Mouse (Mus musculus): ENCODE data around the gene Dlx6. TPM values are rescaled to one million over a fixed set of nuclear protein-coding genes. Genes with fewer than 3 reads are reported as not detected.

Dlx6 gene
- total RNA-seq, 1 experiment from 2014 or later = not detected

DNA sequence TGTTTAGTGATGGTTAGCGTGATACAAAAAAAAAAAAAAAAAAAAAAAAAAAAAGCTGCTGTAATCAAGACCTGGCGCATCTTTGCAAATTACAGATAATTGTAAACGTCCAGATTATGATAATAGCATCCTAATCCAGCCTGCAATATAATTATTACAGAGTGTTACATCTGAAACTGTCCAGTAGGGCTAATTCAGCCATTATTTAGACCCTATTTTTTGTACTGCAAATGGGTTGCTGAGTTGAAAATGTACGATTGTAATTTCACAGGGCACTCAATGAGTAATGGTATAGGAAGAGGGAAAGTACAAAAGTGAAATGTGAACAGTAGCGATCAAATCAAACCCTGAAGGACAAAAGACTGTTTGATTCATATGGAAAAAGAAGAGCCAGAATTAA, 8.6 kb downstream of the Dlx6 start:
- ATAC-seq (replicated peaks in 1 of 2; ENCODE audit: insufficient read depth in 1 of 2, low FRiP score in 2 of 2, low TSS enrichment in 1 of 2, low read depth in 1 of 2, poor library complexity in 2 of 2, severe bottlenecking in 2 of 2) = no peak

DNA sequence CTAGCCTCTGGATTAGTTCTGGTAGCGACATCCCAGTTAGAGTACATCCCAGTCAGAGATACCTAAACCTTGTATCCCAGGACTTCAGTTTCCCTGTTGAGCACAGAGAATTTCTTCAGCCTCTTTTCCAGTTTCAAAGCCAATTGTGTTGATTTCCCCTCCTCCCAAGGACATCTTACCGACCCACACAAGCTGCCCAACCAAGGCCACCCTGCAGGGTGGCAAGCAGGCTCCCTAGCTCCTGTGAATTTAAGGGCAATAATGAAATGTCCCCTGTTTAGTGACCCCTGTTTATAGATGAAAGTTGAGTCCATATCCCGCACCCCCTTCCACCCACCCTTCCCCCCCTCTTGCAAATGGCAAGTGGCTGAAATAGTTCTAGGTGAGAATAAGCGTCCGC, 9.7 kb downstream of the Dlx6 start:
- ATAC-seq (replicated peaks in 1 of 2; ENCODE audit: insufficient read depth in 1 of 2, low FRiP score in 2 of 2, low TSS enrichment in 1 of 2, low read depth in 1 of 2, poor library complexity in 2 of 2, severe bottlenecking in 2 of 2) = no peak

DNA sequence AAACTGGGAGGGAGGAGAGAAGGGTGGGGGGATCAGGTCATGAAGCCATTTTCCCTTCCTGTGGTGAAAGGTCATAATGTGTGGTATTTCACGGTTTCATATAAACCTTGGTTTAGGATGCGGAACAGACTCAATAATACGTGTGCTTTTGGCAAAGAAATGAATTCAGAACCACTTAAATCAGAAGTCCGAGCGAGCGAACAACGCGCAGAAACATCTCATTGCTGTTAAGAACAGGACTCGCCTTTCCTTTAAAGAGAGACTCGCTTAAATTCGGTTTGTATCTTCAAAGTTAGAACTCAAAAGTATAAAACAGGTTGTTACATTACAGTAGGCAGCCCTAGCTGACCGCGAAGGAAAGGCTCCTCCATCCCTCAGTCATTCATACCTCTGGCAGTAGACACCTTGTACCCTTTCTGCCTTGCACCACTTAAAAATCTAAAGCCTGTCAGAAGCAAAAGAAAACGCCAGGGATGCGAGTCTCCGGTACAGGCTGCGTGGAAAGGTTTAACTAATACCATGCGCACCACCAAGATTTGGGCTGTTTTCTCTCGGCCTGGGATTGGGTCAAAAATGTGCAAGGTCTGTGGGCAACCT, 10.4 kb downstream of the Dlx6 start:
- ATAC-seq (replicated peaks in 1 of 2; ENCODE audit: insufficient read depth in 1 of 2, low FRiP score in 2 of 2, low TSS enrichment in 1 of 2, low read depth in 1 of 2, poor library complexity in 2 of 2, severe bottlenecking in 2 of 2) = no peak

DNA sequence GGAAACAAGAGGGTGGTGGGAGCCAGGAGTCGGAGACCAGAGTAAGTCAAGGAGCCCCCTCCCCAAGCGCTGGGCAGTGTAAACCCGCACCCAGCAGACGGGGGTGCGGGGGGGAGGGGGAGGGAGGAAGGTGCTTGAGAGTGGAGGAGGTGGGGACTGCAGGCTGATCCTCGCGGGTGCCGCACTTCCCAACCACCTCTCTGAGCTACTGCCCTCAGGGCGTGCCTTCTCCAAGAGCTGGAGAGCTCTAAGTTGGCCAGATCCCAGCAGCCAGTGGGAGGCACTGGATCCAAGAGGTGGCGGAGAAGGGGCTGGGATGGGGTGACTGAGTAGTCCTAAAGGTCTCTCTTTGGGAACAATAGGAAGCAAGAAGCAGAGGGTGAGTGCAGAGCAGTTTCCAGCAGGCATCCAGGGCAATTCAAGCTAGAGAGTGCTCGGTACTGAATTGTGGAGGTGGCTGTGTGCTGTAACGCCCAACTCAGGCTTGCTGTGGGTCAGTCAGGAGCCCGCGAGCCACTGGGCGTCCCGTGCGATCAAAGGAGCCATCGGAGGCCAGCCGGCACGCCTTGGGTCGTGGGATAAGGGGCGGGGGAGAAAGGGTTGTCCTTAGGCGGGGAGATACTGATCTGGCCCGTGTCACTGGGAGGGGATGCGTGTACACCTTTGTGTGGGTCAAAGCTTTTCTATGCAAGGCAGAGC, 11.1 kb downstream of the Dlx6 start:
- no peak for ATAC-seq (replicated peaks in 1 of 2; ENCODE audit: insufficient read depth in 1 of 2, low FRiP score in 2 of 2, low TSS enrichment in 1 of 2, low read depth in 1 of 2, poor library complexity in 2 of 2, severe bottlenecking in 2 of 2)

DNA sequence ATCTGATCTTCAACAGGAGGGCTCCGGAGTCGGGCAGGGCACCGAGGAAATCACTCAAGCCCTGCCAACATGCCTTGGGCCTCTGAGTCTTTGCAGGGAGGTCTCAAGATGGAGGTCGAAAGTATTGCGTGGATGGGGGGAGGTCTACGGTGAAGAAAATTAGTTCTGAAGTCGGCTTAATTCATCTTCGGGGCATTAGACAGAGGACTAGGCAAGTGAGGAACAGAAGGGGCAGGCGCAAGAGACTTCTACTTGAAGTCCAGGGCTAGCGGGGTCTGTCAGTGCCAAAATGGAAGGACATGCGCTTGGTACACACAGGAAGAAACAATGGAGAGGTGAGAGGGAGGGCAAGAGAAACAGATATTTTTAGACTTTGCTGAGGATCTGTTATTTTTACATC, 12.0 kb downstream of the Dlx6 start:
- ATAC-seq (replicated peaks in 1 of 2; ENCODE audit: insufficient read depth in 1 of 2, low FRiP score in 2 of 2, low TSS enrichment in 1 of 2, low read depth in 1 of 2, poor library complexity in 2 of 2, severe bottlenecking in 2 of 2) = no peak

DNA sequence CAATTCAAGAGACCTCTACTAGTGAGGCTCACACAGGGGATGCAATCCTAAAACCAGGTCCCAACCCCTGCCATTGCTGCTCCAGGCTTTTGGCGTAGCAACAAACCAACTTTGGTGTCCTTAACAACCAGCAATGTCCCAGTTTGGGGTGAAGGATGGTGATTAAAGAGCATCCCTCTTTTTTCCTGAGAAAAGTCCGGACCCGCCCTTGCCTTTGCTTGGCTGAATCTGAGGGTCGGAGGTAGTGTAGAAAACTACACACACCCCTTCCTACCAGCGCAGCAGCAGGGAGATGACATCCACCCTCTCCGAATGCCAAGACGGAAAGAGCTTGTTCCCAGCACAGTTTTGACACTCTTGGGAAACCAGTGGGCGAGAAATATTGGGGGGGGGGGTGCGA, 12.5 kb downstream of the Dlx6 start:
- no peak for ATAC-seq (replicated peaks in 1 of 2; ENCODE audit: insufficient read depth in 1 of 2, low FRiP score in 2 of 2, low TSS enrichment in 1 of 2, low read depth in 1 of 2, poor library complexity in 2 of 2, severe bottlenecking in 2 of 2)

DNA sequence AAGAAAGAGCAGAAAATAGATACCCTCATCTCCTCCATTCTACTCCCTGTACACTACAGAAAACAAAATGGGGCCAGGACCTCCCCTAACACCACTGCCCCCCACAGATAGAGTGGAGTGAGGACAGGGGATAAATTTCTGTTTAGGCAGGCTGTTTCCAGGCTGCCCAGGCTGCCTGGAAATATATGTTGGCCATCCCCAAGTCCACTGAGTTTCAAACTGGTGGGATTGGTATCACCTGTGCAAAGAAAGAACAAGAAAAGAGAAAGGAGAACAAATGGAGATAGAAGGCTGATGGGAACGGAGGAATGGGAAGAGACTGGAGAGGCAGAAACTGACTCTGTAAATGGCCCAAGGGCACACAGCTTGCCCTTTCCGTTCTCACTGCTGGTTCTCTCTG, 13.1 kb downstream of the Dlx6 start:
- no peak for ATAC-seq (replicated peaks in 1 of 2; ENCODE audit: insufficient read depth in 1 of 2, low FRiP score in 2 of 2, low TSS enrichment in 1 of 2, low read depth in 1 of 2, poor library complexity in 2 of 2, severe bottlenecking in 2 of 2)

DNA sequence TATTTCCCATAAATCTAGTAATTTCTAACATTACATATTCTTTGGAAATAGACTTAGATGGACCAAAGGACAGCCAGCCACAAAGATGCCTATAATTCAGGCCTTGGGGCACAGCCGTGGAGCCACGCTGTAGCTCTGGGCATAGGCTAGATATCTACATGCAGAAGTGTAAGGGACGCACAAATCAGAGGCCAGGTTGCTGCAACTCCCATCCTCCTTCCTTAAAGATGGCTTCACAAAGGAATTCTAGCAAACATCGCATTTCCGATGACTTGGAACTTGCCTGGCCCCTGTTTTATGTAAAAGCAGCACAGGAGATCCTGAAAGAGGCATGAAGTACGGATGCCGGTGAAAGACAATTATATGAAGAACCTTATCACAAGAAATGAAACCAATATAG, 13.6 kb downstream of the Dlx6 start:
- no peak for ATAC-seq (replicated peaks in 1 of 2; ENCODE audit: insufficient read depth in 1 of 2, low FRiP score in 2 of 2, low TSS enrichment in 1 of 2, low read depth in 1 of 2, poor library complexity in 2 of 2, severe bottlenecking in 2 of 2)

DNA sequence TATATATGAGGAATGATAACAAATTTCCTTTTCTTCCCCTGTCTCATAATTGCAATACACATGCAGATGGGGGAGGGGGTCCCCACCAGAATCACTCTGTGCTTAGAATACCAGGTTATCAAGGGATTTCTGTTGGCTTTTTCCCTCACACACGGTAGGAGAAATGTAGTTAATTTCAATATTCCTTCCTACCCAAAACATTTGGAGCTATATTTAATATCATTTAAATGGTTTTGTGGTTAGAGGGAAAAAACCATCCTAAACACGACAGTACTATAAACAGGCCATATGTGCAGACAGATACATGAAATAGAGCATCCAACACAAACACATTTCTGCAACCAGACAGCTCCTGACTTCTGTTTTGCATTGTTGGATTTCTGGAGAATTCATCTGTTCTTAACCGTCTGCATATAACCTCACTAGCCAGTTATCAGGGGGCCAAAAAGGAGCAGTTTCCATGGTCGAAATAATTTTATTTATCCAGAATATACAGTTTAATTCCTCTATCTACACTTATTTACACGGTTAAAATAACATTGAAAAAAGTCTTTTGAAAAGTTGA, 14.3 kb downstream of the Dlx6 start:
- ATAC-seq (replicated peaks in 1 of 2; ENCODE audit: insufficient read depth in 1 of 2, low FRiP score in 2 of 2, low TSS enrichment in 1 of 2, low read depth in 1 of 2, poor library complexity in 2 of 2, severe bottlenecking in 2 of 2) = no peak

DNA sequence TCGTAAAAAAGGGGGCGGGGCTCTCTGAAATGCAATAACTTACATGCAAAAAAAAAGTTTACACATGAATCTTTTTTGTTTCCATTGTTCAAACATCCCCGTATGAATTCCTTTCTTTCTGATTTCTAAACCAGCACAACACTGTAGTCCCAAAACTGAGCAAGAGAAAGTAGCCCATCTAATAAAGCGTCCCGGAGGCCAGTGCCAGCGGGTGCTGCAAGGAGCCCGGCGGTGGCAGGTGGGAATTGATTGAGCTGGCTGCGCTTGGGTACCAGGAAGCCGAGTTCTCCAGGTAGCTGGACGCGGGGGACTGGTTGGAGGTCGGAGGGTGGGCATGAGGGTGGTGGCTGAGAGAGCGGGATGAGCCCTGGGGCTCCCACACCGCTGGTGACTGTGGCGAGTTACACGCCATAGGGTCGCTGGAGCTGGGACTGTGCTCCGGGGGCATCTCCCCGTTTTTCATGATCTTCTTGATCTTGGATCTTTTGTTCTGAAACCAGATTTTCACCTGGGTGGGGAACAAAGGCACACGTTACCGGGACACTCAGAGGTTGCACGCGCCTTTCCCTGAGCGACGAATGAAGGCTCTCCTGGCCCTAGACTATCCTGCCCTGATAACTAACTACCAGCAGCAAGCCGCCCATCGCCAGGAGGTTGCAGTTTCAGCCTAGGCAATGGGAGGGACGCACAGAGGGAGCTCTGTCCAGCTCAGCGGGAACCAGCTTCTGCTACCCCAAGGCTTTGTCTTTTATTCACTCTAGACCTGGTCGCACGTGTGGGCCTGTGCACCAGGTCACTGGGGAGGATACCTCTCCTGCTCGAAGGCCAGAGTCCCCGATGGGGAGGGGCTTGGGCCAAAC, 15.1 kb downstream of the Dlx6 start:
- ATAC-seq (replicated peaks in 1 of 2; ENCODE audit: insufficient read depth in 1 of 2, low FRiP score in 2 of 2, low TSS enrichment in 1 of 2, low read depth in 1 of 2, poor library complexity in 2 of 2, severe bottlenecking in 2 of 2) = 0 out of 4 replicates have a peak, but pooled peaks of 1 of the 2 experiments have one; percentile 17

DNA sequence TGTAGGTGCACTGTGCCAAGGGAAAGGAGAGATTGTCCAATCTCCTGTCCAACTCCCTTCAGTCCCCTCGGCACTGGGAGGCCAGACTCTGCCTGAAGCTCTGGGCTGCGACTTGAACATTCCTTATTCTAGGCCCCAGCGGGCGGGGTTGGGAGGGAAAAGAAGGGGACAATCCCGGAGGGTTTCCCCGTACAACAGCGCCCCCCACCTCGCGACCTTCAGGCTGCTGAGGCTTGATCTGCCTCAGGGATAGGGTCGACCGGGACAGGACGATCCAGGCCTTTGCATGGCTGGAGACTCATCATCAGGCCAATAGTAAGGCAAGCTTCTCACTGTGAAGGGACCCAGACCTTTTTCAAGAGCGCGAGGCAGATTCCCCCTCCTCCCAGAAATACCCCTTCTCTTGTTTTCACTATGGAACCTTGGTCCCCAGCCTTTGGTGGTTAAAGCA, 15.7 kb downstream of the Dlx6 start:
- no peak for ATAC-seq (replicated peaks in 1 of 2; ENCODE audit: insufficient read depth in 1 of 2, low FRiP score in 2 of 2, low TSS enrichment in 1 of 2, low read depth in 1 of 2, poor library complexity in 2 of 2, severe bottlenecking in 2 of 2)

DNA sequence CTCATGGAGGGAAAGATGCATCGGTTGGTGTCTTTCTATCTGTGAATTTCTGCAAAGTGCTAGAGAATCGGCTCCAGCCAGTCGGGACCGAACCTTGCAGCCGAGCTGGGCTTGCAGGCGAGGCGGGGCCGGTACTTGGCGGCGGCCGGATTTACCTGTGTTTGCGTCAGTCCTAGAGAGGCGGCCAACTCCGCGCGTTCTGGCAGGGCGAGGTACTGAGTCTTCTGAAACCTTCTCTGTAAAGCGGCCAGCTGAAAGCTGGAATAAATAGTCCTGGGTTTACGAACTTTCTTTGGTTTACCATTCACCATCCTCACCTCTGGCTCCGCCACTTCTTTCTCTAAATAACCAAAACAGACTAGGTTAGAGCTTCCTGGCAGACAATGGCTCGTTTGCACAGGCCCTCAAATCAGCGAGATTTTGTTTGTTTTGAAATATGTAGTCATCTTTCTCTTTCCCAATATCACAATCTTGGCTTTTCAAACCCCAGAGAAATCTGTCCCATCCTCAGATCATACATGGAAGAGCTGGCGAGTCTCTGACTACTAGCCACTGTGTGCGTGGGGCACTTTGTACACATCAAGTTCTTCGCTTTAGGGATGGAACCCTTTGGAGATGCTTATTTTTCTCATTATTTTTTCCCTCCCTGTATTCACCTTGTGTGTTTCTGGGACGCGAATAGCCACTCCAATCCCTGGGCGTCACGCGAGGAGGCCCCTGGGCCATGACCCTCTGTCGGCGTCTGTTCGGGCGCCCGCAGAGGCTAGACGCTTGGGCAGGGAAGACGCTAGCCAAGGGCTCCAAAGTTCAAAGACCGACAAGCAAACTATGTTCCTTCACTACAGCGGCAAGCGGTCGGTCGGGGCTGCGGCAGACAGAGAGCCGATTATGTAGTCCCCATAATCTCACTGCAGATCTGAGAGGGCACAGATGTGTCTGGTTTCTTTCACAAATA, 16.5 kb downstream of the Dlx6 start:
- no peak for ATAC-seq (replicated peaks in 1 of 2; ENCODE audit: insufficient read depth in 1 of 2, low FRiP score in 2 of 2, low TSS enrichment in 1 of 2, low read depth in 1 of 2, poor library complexity in 2 of 2, severe bottlenecking in 2 of 2)

DNA sequence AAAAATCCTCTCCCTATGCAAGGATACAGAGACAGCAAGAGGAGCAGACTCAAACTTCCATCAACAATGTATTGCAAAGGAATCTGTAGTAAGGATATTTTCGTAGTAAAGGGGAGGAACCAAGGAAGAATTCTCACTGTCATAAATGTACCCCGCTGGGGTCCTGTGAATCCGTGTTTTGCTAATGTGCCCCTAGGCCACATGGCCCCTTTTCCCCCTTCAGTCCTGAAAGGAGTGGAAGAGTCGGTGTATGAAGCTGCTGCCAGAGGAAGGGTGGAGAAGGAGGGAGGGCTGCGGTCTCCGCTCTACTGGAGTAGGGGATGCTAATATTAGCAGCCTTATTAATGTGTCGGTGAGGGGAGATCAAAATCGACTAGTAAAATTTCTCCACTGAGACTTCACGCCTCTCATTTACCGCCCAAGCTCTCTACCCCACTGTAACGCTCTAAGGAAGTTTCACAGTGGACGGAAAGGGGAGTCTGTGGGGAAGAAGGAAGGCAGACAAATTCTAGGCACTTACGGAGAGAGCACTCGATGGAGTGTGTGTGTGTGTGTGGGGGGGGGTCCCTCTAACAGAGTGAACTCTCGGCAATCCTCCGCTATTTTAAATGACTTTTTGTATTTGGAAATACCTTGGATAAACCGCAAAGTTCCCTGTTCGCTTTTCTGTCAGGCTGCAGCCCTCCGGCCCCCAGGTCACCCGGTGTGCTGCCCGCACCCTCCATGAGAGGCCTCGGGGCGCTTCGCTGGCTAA, 17.4 kb downstream of the Dlx6 start:
- no peak for ATAC-seq (replicated peaks in 1 of 2; ENCODE audit: insufficient read depth in 1 of 2, low FRiP score in 2 of 2, low TSS enrichment in 1 of 2, low read depth in 1 of 2, poor library complexity in 2 of 2, severe bottlenecking in 2 of 2)

DNA sequence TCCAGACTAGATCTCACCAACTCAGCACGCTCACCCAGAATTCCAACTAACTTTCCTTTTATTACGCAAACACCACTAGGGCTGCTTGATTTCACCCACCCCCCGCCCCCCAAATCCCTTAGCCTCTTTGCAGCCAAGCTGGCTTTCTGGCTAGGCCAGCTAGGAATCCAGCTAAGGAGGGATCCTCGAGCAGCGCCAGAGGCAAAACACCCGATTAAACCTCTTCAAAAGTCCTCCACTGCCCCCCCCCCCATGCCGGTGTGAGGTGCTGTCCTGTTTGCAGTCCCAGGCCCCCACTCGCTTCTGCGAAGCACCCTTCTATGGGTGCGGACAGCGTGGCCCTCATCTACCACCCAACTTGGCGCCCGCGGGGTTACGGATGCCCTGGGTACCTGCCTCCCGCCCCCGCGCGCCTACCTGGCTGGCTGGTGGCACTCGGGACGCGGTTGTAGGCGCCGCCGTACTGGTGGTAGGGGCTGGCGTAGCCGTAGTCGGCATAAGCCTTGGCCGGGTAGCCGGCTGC, 18.0 kb downstream of the Dlx6 start:
- ATAC-seq (replicated peaks in 1 of 2; ENCODE audit: insufficient read depth in 1 of 2, low FRiP score in 2 of 2, low TSS enrichment in 1 of 2, low read depth in 1 of 2, poor library complexity in 2 of 2, severe bottlenecking in 2 of 2) = no peak

DNA sequence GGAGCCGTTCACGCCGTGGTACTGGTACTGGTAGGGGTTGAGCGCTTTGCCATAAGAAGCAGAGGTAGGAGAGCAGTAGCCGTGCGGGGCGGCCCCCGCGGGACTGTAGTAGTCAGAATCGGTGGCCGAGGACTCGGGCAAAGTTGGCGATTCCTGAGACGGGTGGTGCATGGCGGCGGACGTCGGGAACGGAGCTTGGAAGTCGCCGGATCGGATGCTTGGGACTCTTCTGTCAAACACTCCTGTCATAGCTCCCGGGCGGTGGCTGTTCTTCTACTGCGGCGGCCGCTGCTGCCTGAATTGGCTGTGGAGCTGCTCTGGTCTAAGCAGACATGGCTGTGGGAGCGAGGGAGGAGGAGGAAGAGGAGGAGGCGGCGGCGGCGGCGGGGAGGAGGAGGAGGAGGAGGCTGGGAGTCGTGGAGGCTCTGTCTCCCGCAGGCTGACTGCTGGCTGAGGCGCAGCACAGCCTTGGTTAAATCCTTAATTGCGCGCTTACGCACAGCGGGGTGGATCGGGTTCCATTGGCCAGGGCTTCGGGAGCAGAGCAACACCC, 18.6 kb downstream of the Dlx6 start, which contains the start of gene Dlx5:
Gene Dlx5 (minus strand): TSS at position 448 of the 553 bp plus-strand sequence.
- ATAC-seq (replicated peaks in 1 of 2; ENCODE audit: insufficient read depth in 1 of 2, low FRiP score in 2 of 2, low TSS enrichment in 1 of 2, low read depth in 1 of 2, poor library complexity in 2 of 2, severe bottlenecking in 2 of 2) = no peak

DNA sequence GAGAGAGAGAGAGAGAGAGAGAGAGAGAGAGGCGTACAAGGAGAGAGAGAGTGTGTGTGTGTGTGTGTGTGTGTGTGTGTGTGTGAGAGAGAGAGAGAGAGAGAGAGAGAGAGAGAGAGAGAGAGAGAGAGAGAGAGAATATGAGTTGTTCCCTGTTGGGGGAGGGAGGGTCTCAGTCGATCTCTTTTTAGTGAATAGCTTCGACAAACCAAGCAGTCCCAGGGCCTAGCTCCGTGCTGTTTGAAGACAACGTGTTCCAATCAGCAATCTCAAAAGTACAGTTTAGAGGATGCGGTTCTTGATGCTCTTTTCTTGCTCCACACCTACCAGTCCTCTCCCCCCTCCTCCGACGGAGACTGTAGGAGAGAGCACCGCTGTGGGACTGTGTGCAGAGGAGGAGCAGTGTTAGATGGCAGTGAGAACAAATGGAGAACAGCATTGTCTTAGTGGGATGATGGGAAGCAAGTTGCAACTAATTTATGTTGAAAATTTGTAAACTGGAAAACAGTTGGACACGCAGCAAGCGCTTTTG, 19.2 kb downstream of the Dlx6 start:
- ATAC-seq (replicated peaks in 1 of 2; ENCODE audit: insufficient read depth in 1 of 2, low FRiP score in 2 of 2, low TSS enrichment in 1 of 2, low read depth in 1 of 2, poor library complexity in 2 of 2, severe bottlenecking in 2 of 2) = no peak
